Mouse (Mus musculus): Measurements from ENCODE around the gene Rbpjl. TPM values are rescaled to one million over a fixed set of nuclear protein-coding genes. Genes with fewer than 3 reads are reported as not detected.
A peak's percentile ranks its signal among the peaks of the same experiment; 100 is the strongest.

Rbpjl gene
- total RNA-seq, 2 experiments from 2014 or later = not detected

- peak; percentile 96 for ATAC-seq (replicated peaks; ENCODE audit: low FRiP score, poor library complexity, severe bottlenecking)
Observed at GRCm38 (mm10) chr2:164460745-164461551, 58.0 kb downstream of the Rbpjl start, which contains the start of gene Gm20458. Gene Gm20458 (plus strand): TSS chr2:164460967.

Other genes with a start within 250 kb of the Rbpjl start
- not detected in 2 replicates for gene Kcns1, start 232.0 kb upstream of the Rbpjl start, total RNA-seq (2015; ENCODE audit: low replicate concordance)
- not detected in 2 replicates for gene Kcns1, start 232.0 kb upstream of the Rbpjl start, total RNA-seq (2017; ENCODE audit: low replicate concordance)
- not detected in 2 replicates for gene Wfdc5, start 220.4 kb upstream of the Rbpjl start, total RNA-seq (2015; ENCODE audit: low replicate concordance)
- not detected in 2 replicates for gene Wfdc5, start 220.4 kb upstream of the Rbpjl start, total RNA-seq (2017; ENCODE audit: low replicate concordance)
- gene Wfdc12, start 212.5 kb upstream of the Rbpjl start, total RNA-seq (2015; ENCODE audit: low replicate concordance) = not detected in 2 replicates
- not detected in 2 replicates for gene Wfdc12, start 212.5 kb upstream of the Rbpjl start, total RNA-seq (2017; ENCODE audit: low replicate concordance)
- gene Wfdc15a, start 203.0 kb upstream of the Rbpjl start, total RNA-seq (2015; ENCODE audit: low replicate concordance) = not detected in 2 replicates
- not detected in 2 replicates for gene Wfdc15a, start 203.0 kb upstream of the Rbpjl start, total RNA-seq (2017; ENCODE audit: low replicate concordance)
- not detected in 2 replicates for gene Wfdc15b, start 181.5 kb upstream of the Rbpjl start, total RNA-seq (2015; ENCODE audit: low replicate concordance)
- not detected in 2 replicates for gene Wfdc15b, start 181.5 kb upstream of the Rbpjl start, total RNA-seq (2017; ENCODE audit: low replicate concordance)
- not detected in 2 replicates for gene Svs2, start 164.7 kb upstream of the Rbpjl start, total RNA-seq (2015; ENCODE audit: low replicate concordance)
- not detected in 2 replicates for gene Svs2, start 164.7 kb upstream of the Rbpjl start, total RNA-seq (2017; ENCODE audit: low replicate concordance)
- gene Svs3b, start 146.5 kb upstream of the Rbpjl start, total RNA-seq (2015; ENCODE audit: low replicate concordance) = not detected in 2 replicates
- not detected in 2 replicates for gene Svs3b, start 146.5 kb upstream of the Rbpjl start, total RNA-seq (2017; ENCODE audit: low replicate concordance)
- gene Svs4, start 124.7 kb upstream of the Rbpjl start, total RNA-seq (2015; ENCODE audit: low replicate concordance) = not detected in 2 replicates
- not detected in 2 replicates for gene Svs4, start 124.7 kb upstream of the Rbpjl start, total RNA-seq (2017; ENCODE audit: low replicate concordance)
- not detected in 2 replicates for gene Svs3a, start 113.9 kb upstream of the Rbpjl start, total RNA-seq (2015; ENCODE audit: low replicate concordance)
- gene Svs3a, start 113.9 kb upstream of the Rbpjl start, total RNA-seq (2017; ENCODE audit: low replicate concordance) = not detected in 2 replicates
- not detected in 2 replicates for gene Svs6, start 86.4 kb upstream of the Rbpjl start, total RNA-seq (2015; ENCODE audit: low replicate concordance)
- not detected in 2 replicates for gene Svs6, start 86.4 kb upstream of the Rbpjl start, total RNA-seq (2017; ENCODE audit: low replicate concordance)
- gene Svs5, start 70.4 kb upstream of the Rbpjl start, total RNA-seq (2015; ENCODE audit: low replicate concordance) = not detected in 2 replicates
- not detected in 2 replicates for gene Svs5, start 70.4 kb upstream of the Rbpjl start, total RNA-seq (2017; ENCODE audit: low replicate concordance)
- gene Slpi, start 14.0 kb upstream of the Rbpjl start, total RNA-seq (2015; ENCODE audit: low replicate concordance) = 78.0 and 99.7 TPM in 2 replicates
- 6.9 and 12.7 TPM in 2 replicates for gene Slpi, start 14.0 kb upstream of the Rbpjl start, total RNA-seq (2017; ENCODE audit: low replicate concordance)
- gene Matn4, start 2.0 kb downstream of the Rbpjl start, total RNA-seq (2015; ENCODE audit: low replicate concordance) = not detected in 2 replicates
- not detected in 2 replicates for gene Matn4, start 2.0 kb downstream of the Rbpjl start, total RNA-seq (2017; ENCODE audit: low replicate concordance)
- 0.38 and 0.42 TPM in 2 replicates for gene Sdc4, start 40.7 kb downstream of the Rbpjl start, total RNA-seq (2015; ENCODE audit: low replicate concordance)
- gene Sdc4, start 40.7 kb downstream of the Rbpjl start, total RNA-seq (2017; ENCODE audit: low replicate concordance) = 0.09 and 0.98 TPM in 2 replicates
- gene Sys1, start 53.8 kb downstream of the Rbpjl start, total RNA-seq (2015; ENCODE audit: low replicate concordance) = 7.1 and 9.8 TPM in 2 replicates
- 3.7 and 17.0 TPM in 2 replicates for gene Sys1, start 53.8 kb downstream of the Rbpjl start, total RNA-seq (2017; ENCODE audit: low replicate concordance)
- gene Gm20458, start 57.8 kb downstream of the Rbpjl start, total RNA-seq (2015; ENCODE audit: low replicate concordance) = not detected in 2 replicates
- not detected in 2 replicates for gene Gm20458, start 57.8 kb downstream of the Rbpjl start, total RNA-seq (2017; ENCODE audit: low replicate concordance)
- gene Trp53tg5, start 70.6 kb downstream of the Rbpjl start, total RNA-seq (2015; ENCODE audit: low replicate concordance) = not detected in 2 replicates
- gene Trp53tg5, start 70.6 kb downstream of the Rbpjl start, total RNA-seq (2017; ENCODE audit: low replicate concordance) = not detected in 2 replicates
- 2.1 TPM in 1 of 2 replicates, not detected in the other for gene Dbndd2, start 83.0 kb downstream of the Rbpjl start, total RNA-seq (2015; ENCODE audit: low replicate concordance)
- gene Dbndd2, start 83.0 kb downstream of the Rbpjl start, total RNA-seq (2017; ENCODE audit: low replicate concordance) = 0.84 and 3.9 TPM in 2 replicates
- 13.6 and 17.1 TPM in 2 replicates for gene Pigt, start 94.4 kb downstream of the Rbpjl start, total RNA-seq (2015; ENCODE audit: low replicate concordance)
- gene Pigt, start 94.4 kb downstream of the Rbpjl start, total RNA-seq (2017; ENCODE audit: low replicate concordance) = 7.0 and 8.6 TPM in 2 replicates
- gene Wfdc2, start 159.3 kb downstream of the Rbpjl start, total RNA-seq (2015; ENCODE audit: low replicate concordance) = not detected in 2 replicates
- gene Wfdc2, start 159.3 kb downstream of the Rbpjl start, total RNA-seq (2017; ENCODE audit: low replicate concordance) = not detected in 2 replicates
- gene Spint3, start 170.3 kb downstream of the Rbpjl start, total RNA-seq (2015; ENCODE audit: low replicate concordance) = not detected in 2 replicates
- not detected in 2 replicates for gene Spint3, start 170.3 kb downstream of the Rbpjl start, total RNA-seq (2017; ENCODE audit: low replicate concordance)
- gene Wfdc6a, start 182.3 kb downstream of the Rbpjl start, total RNA-seq (2015; ENCODE audit: low replicate concordance) = not detected in 2 replicates
- not detected in 2 replicates for gene Wfdc6a, start 182.3 kb downstream of the Rbpjl start, total RNA-seq (2017; ENCODE audit: low replicate concordance)
- gene Eppin, start 190.5 kb downstream of the Rbpjl start, total RNA-seq (2015; ENCODE audit: low replicate concordance) = not detected in 2 replicates
- gene Eppin, start 190.5 kb downstream of the Rbpjl start, total RNA-seq (2017; ENCODE audit: low replicate concordance) = not detected in 2 replicates
- gene Wfdc6b, start 210.4 kb downstream of the Rbpjl start, total RNA-seq (2015; ENCODE audit: low replicate concordance) = not detected in 2 replicates
- not detected in 2 replicates for gene Wfdc6b, start 210.4 kb downstream of the Rbpjl start, total RNA-seq (2017; ENCODE audit: low replicate concordance)
- gene Wfdc8, start 210.5 kb downstream of the Rbpjl start, total RNA-seq (2015; ENCODE audit: low replicate concordance) = not detected in 2 replicates
- gene Wfdc8, start 210.5 kb downstream of the Rbpjl start, total RNA-seq (2017; ENCODE audit: low replicate concordance) = not detected in 2 replicates
- not detected in 2 replicates for gene Wfdc16, start 235.7 kb downstream of the Rbpjl start, total RNA-seq (2015; ENCODE audit: low replicate concordance)
- gene Wfdc16, start 235.7 kb downstream of the Rbpjl start, total RNA-seq (2017; ENCODE audit: low replicate concordance) = not detected in 2 replicates

All from erythroblast, adult 5-6 weeks (primary cell).